Mouse (Mus musculus): ENCODE measurements at regions not wholly inside any gene's neighbourhood (a gene's known extent, or its start where the extent isn't known, plus 50 kb on each side); places are given as distances from the start of the nearest gene placed in this dataset.

DNA sequence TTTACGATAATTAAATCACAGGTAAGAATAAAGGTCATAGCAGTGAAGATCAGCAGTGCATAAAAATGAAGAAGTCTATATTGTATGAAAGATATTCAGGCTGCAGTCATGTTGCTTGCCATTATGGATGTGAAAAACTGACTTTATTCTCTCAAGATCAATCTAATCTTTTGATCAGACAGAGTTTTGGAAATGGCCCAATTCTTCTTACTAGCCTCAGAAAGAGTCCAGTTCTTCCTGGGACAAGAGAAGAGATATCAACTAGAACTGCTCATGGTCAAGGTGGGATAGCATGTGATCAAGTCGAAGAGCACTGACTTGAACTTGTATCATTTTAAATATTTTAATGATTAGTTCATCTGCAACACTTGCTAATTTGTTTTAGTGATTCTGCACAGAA is 350.1 kb downstream of the Tmem161b start:
- DNase-seq (ENCODE audit: low spot score) (no peak), ATAC-seq (replicated peaks; ENCODE audit: low FRiP score, low read depth) (no peak)
- Histone ChIP-seq H3K4me3 (replicated peaks; ENCODE audit: low read depth, low read length) (no peak overlapping the region), H3K9me3 (replicated peaks; ENCODE audit: low read length) (no peaks in the 10 kb centered on the region), H3K4me1 (replicated peaks; ENCODE audit: insufficient read depth, low read length) (no peaks in the 10 kb centered on the region), H3K4me2 (ENCODE audit: low read length) (no peak overlapping the region), H3K9ac (ENCODE audit: low read depth, low read length) (no peak overlapping the region), H3K27ac (no peak overlapping the region), H3K27me3 (ENCODE audit: insufficient read depth, low read length) (no peaks in the 10 kb centered on the region), H3K36me3 (ENCODE audit: insufficient read depth, low read length) (no peaks in the 10 kb centered on the region)
- TF ChIP-seq CTCF (IDR thresholded peaks at IDR 0.05; ENCODE audit: low read depth), result no peak
- 90% methylated on average over 2 of the region's 2 CpGs for WGBS

DNA sequence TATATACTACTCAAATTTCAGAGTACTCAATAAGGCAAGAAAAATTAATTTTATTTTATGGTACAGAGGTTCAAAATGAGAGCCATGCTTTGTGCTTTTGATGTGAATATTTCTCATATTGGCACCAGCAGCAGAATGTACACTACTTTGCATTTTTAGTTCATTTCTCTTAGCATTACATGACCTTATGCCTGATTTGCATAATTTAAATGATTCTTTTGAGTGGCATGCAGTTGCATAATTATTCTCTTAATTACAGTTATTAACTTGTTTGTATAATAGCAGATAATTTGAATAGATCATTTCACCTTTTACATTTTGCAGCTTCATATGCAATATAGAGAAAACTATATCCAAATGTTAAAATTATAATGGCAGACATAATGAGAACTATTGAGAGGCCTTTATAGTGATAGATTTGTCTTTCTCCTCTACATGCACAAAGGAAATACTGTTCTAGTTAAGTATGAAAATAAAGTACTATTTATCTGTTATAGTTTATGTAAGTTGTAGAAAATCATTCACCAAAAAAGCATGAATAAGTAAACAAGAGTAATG is 374.6 kb downstream of the Tmem161b start:
- no peak for TF ChIP-seq CTCF (IDR thresholded peaks at IDR 0.05; ENCODE audit: low read depth)

DNA sequence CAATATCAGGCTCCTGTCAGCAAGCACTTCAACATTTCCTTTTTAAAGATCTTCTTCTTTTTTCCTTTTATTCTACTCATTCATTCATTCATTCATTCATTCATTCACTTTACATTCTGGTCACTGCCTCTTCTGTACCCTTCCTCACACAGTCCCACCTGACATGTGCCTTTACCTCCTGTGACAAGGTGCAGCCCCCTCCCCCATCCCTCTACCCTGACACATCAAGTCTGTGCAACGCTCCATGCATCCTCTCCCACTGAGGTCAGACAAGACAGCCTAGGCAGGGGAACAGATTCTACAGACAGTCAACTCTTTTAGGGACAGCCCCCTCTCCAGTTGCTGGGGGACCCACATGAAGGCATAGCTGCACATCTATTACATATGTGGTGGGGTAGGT is 380.5 kb downstream of the Tmem161b start:
- H3K36me3 ChIP-seq (ENCODE audit: insufficient read depth, low read length), result no peaks in the 10 kb centered on the region
- no peak overlapping the region for H3K4me2 ChIP-seq (ENCODE audit: low read length)
- H3K4me1 ChIP-seq (replicated peaks; ENCODE audit: insufficient read depth, low read length), result no peaks in the 10 kb centered on the region
- no peak overlapping the region for H3K9ac ChIP-seq (ENCODE audit: low read depth, low read length)
- ATAC-seq (replicated peaks; ENCODE audit: low FRiP score, low read depth), result no peak
- no peak overlapping the region for H3K4me3 ChIP-seq (replicated peaks; ENCODE audit: low read depth, low read length)
- no peak for DNase-seq (ENCODE audit: low spot score)
- no peaks in the 10 kb centered on the region for H3K9me3 ChIP-seq (replicated peaks; ENCODE audit: low read length)
- no peak overlapping the region for H3K27ac ChIP-seq
- TF ChIP-seq CTCF (IDR thresholded peaks at IDR 0.05; ENCODE audit: low read depth), result no peak
- H3K27me3 ChIP-seq (ENCODE audit: insufficient read depth, low read length), result no peaks in the 10 kb centered on the region
- WGBS, result 73% methylated on average over 1 of the region's 1 CpGs

More for the DNA sequence above, 374.6 kb downstream of the Tmem161b start:
- Histone ChIP-seq H3K4me3 (replicated peaks; ENCODE audit: low read depth, low read length) (no peak overlapping the region), H3K9ac (ENCODE audit: low read depth, low read length) (no peak overlapping the region), H3K27me3 (ENCODE audit: insufficient read depth, low read length) (no peaks in the 10 kb centered on the region), H3K27ac (no peak overlapping the region), H3K4me2 (ENCODE audit: low read length) (no peak overlapping the region), H3K9me3 (replicated peaks; ENCODE audit: low read length) (no peaks in the 10 kb centered on the region), H3K36me3 (ENCODE audit: insufficient read depth, low read length) (no peaks in the 10 kb centered on the region), H3K4me1 (replicated peaks; ENCODE audit: insufficient read depth, low read length) (no peaks in the 10 kb centered on the region)
- ATAC-seq (replicated peaks; ENCODE audit: low FRiP score, low read depth) (no peak), DNase-seq (ENCODE audit: low spot score) (no peak)

DNA sequence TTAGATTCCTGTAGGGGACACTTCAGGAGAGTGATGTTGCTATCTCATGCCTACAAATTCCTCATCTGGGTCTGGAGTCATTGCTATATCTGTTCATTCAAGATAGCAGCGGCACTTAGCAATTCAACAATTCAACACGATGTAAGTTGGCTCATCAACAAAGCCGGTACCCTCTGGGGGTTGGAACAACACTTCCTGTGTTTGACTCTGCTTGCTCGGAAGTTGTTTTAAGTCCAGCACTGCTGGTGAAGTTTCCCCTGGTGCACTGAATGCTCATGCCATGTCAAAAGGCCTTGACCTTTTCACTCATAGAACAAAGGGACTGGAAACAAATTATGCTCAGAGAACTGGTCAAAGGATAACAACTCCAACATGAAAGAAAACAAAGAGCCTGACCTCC is 390.4 kb downstream of the Tmem161b start:
- no peaks in the 10 kb centered on the region for H3K9me3 ChIP-seq (replicated peaks; ENCODE audit: low read length)
- no peak overlapping the region for H3K9ac ChIP-seq (ENCODE audit: low read depth, low read length)
- H3K4me2 ChIP-seq (ENCODE audit: low read length), result no peak overlapping the region
- no peak overlapping the region for H3K4me3 ChIP-seq (replicated peaks; ENCODE audit: low read depth, low read length)
- H3K27ac ChIP-seq, result no peak overlapping the region
- no peak for TF ChIP-seq CTCF (IDR thresholded peaks at IDR 0.05; ENCODE audit: low read depth)
- 31% methylated on average over 4 of the region's 4 CpGs for WGBS
- H3K27me3 ChIP-seq (ENCODE audit: insufficient read depth, low read length), result no peaks in the 10 kb centered on the region
- ATAC-seq (replicated peaks; ENCODE audit: low FRiP score, low read depth) (no peak), DNase-seq (ENCODE audit: low spot score) (no peak)
- H3K36me3 ChIP-seq (ENCODE audit: insufficient read depth, low read length), result no peaks in the 10 kb centered on the region
- no peaks in the 10 kb centered on the region for H3K4me1 ChIP-seq (replicated peaks; ENCODE audit: insufficient read depth, low read length)

DNA sequence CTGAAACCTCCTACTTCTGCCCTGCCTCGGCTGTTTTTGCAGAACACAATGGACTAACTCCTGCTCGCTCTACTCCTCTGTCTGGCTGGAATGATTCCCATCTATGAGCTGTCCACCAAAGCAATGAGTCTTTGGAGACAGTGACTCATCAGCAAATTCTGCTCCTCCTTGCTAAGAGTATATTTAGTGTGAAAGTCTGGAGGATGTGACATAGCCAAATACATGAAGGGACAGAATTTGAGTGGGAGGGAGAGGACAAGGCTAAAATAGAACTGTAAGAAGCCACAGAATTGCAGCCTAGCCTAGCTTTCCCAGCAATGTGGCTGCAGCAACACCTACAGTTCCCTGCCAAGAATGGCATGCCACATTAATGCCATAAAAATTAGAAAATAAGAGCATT is 390.9 kb downstream of the Tmem161b start:
- no peak for ATAC-seq (replicated peaks; ENCODE audit: low FRiP score, low read depth)
- Histone ChIP-seq H3K4me2 (ENCODE audit: low read length) (no peak overlapping the region), H3K27ac (no peak overlapping the region), H3K4me3 (replicated peaks; ENCODE audit: low read depth, low read length) (no peak overlapping the region), H3K9me3 (replicated peaks; ENCODE audit: low read length) (no peaks in the 10 kb centered on the region), H3K4me1 (replicated peaks; ENCODE audit: insufficient read depth, low read length) (no peaks in the 10 kb centered on the region), H3K27me3 (ENCODE audit: insufficient read depth, low read length) (no peaks in the 10 kb centered on the region), H3K9ac (ENCODE audit: low read depth, low read length) (no peak overlapping the region), H3K36me3 (ENCODE audit: insufficient read depth, low read length) (no peaks in the 10 kb centered on the region)
- WGBS, result 24% methylated on average over 2 of the region's 2 CpGs
- DNase-seq (ENCODE audit: low spot score), result peak; percentile 1
- peak; percentile 8; the same call in 1 of the 2 replicates for TF ChIP-seq CTCF (IDR thresholded peaks at IDR 0.05; ENCODE audit: low read depth)

DNA sequence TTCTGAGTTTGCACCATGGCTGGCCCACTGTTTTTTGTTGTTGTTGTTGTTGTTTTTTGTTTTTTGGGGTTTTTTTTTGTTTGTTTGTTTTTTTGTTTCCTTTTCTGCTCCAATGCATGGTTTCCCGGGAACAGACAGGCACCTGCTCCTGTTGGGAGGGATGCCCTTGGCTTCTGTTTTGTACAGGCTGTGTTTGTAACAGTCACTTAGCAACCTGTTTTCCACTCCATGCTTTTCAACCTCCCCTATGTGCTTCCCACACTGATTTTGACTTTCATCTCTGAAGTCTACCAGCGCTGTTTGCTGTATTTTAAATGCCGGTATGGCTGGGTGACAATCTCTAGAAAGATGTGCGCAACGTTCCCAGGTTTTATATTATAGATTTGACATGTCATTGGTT is 402.6 kb downstream of the Tmem161b start:
- Histone ChIP-seq H3K9me3 (replicated peaks; ENCODE audit: low read length) (no peaks in the 10 kb centered on the region), H3K27ac (no peak overlapping the region), H3K36me3 (ENCODE audit: insufficient read depth, low read length) (no peaks in the 10 kb centered on the region), H3K9ac (ENCODE audit: low read depth, low read length) (no peak overlapping the region), H3K27me3 (ENCODE audit: insufficient read depth, low read length) (no peaks in the 10 kb centered on the region), H3K4me2 (ENCODE audit: low read length) (no peak overlapping the region), H3K4me3 (replicated peaks; ENCODE audit: low read depth, low read length) (no peak overlapping the region), H3K4me1 (replicated peaks; ENCODE audit: insufficient read depth, low read length) (no peaks in the 10 kb centered on the region)
- no peak for TF ChIP-seq CTCF (IDR thresholded peaks at IDR 0.05; ENCODE audit: low read depth)
- no peak for DNase-seq (ENCODE audit: low spot score)
- WGBS, result 88% methylated on average over 5 of the region's 5 CpGs
- ATAC-seq (replicated peaks; ENCODE audit: low FRiP score, low read depth), result no peak

DNA sequence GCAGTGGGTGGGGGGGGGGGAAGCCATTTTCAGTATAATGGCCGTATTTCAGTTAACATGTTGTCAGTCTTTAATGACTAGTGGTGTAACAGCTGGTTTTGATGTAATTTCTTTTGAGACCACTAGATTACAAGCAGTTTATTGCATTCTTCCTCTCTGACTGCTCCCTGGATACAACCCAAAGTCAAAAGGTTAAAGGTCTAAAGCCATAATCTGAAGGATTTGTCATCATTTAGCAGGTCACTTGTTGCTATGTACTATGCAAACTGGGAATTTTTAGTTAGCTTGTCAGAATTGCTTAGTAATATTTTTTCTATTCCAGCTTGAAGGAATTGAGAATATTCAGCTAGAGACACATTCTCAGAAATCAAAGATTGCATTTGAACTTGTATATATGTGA is 403.4 kb downstream of the Tmem161b start:
- Histone ChIP-seq H3K9ac (ENCODE audit: low read depth, low read length) (no peak overlapping the region), H3K9me3 (replicated peaks; ENCODE audit: low read length) (no peaks in the 10 kb centered on the region)
- no peak for TF ChIP-seq CTCF (IDR thresholded peaks at IDR 0.05; ENCODE audit: low read depth)

More for the DNA sequence above, 403.4 kb downstream of the Tmem161b start:
- Histone ChIP-seq H3K4me1 (replicated peaks; ENCODE audit: insufficient read depth, low read length) (no peaks in the 10 kb centered on the region), H3K27me3 (ENCODE audit: insufficient read depth, low read length) (no peaks in the 10 kb centered on the region), H3K4me2 (ENCODE audit: low read length) (no peak overlapping the region), H3K27ac (no peak overlapping the region), H3K36me3 (ENCODE audit: insufficient read depth, low read length) (no peaks in the 10 kb centered on the region), H3K4me3 (replicated peaks; ENCODE audit: low read depth, low read length) (no peak overlapping the region)
- DNase-seq (ENCODE audit: low spot score) (peak; percentile 1), ATAC-seq (replicated peaks; ENCODE audit: low FRiP score, low read depth) (no peak)
- 23% methylated on average over 1 of the region's 1 CpGs for WGBS
